Mouse (Mus musculus) lung, adult 18-20 months (tissue): ENCODE data around the gene Mbl2.
"Not testable (repeated sequence)": the region's sequence is repeated elsewhere in the genome, so short reads cannot be mapped to it uniquely, and the experiment has no call there.

ENCODE experiments used
- DNase-seq, 2 experiments: peaks; one replicate each; pipeline ENCODE4 v3.0.0; 2022; ENCODE audit warnings: mixed read lengths in 2 of 2

Mbl2 gene

GRCm38 (mm10) chr19:30232691-30233090 is at the start of gene Mbl2:
Gene Mbl2, plus strand, starts transcription at chr19:30232942.
- DNase-seq = no peak

- DNase-seq = no peak
These were observed 47.2 kb upstream of the Mbl2 start for GRCm38 (mm10) chr19:30185536-30185935.

- no peak for DNase-seq
These were observed 45.5 kb upstream of the Mbl2 start for GRCm38 (mm10) chr19:30187232-30187631.

DNA sequence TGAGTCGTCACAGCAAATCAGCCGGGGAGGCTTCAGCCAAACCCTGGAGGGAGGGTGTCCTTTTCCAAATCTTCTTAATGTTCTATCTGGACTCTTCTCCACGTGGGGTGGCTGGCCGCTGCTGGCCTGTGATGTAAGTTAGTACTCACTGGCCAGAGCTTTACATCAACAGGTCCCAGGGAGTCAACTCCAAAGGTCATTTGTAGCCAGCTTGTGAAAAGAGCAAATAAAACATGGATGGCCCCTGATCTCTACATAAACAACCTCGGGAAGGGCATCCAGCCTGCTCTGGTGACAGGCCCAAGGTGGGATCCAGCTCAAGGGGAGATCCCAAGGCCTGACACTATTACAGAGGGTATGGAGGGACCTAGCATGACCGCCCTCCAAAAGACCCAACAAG is 37.7 kb upstream of the Mbl2 start:
- DNase-seq = no peak

DNA sequence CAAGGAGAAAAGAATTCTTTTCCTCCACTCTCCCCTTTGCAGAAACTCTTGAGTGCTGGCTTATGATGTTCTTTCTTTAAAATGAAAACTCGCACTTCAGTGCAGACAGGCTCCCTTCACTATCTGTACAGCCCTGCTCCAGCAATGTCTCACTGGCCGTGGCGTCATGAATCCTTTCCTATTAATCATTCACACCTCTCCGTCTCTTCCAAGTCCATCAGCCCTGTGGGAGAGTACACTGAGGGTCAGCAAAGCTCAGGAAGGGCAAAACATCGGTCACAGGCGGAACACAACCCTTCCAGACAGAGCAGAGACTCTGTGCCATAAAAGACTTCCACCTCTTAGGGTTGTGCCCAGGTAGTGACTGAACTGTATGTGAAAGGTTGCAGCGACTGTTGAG is 30.6 kb upstream of the Mbl2 start:
- DNase-seq = no peak

GRCm38 (mm10) chr19:30205159-30205816 is 27.5 kb upstream of the Mbl2 start:
- DNase-seq = peak in 1 of 2 experiments; percentile 13

- no peak for DNase-seq
These were observed 26.9 kb upstream of the Mbl2 start for GRCm38 (mm10) chr19:30205874-30206273.

DNA sequence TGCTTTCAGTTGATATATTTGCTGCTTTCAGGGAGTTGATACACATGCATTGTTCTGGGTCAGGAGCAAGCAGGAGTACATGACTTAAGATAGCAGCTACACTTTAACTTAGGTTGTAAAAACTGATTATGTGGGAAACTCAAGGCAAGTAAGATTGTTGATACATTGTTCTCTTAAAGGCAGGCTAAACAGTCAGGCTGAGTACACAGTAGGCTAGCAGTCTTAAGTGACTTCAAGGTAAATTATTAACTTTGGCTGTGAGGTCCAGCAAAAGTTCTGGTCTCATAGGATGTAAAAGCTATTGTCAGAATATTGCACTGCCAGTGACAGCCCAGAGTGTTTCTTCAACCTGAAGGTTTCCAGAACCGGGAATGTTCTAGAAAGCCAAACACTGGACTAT is 25.8 kb upstream of the Mbl2 start:
- no peak for DNase-seq

- not testable (repeated sequence) for DNase-seq
These were observed 23.7 kb upstream of the Mbl2 start for GRCm38 (mm10) chr19:30209006-30209405.

DNA sequence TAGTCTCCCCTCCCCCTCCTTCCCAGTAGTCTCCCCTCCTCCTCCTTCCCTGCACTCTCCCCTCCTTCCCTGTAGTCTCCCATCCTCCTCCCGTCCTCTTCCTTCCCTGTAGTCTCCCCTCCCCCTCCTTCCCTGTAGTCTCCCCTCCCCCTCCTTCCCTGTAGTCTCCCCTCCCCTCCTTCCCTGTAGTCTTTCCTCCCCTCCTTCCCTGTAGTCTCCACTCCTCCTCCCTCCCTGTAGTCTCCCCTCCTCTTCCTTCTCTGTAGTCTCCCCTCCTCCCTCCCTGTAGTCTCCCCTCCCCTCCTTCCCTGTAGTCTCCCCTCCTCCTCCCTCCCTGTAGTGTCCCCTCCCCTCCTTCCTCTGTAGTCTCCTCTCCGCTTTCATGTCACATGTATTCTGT is 18.7 kb upstream of the Mbl2 start:
- DNase-seq = no peak

DNA sequence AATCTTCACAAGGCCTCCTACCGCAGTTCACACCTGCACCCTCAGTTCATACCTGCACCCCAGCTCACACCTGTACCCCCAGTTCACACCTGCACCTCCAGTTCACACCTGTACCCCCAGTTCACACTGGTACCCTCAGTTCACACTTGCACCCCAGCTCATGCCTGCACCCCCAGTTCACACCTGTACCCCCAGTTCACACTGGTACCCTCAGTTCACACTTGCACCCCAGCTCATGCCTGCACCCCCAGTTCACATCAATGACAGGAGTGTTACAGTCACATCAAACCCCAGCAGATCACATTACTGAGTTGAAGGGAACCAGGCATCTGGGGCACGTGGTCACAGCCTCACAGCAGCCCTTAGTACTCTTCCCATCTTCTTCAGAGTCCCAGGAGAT is 17.0 kb upstream of the Mbl2 start:
- not testable (repeated sequence) for DNase-seq

- no peak for DNase-seq
These were observed 16.6 kb upstream of the Mbl2 start for GRCm38 (mm10) chr19:30216186-30216585.

- peak; percentile 21 to 42 for DNase-seq
These were observed 15.4 kb upstream of the Mbl2 start for GRCm38 (mm10) chr19:30217335-30217734.

DNA sequence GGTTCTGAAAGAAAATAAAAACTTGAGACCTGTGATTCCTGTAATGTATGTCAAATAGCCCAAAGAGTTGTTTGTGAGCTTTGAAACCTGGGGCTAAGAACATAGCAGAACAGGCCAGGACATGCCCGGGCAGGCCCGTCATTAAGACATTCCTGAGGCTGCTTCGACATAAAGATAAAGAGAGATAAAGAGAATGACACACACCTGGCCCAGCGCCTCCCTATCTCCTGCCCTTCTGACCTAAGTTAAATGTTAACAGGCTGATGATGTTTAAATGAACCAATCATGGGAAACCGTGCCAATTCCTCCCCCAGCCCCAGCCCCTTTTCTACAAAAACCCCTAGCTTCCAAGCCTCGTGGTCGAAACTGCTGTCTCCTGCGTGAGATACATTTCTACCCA is 10.1 kb upstream of the Mbl2 start:
- DNase-seq = not testable (repeated sequence)

GRCm38 (mm10) chr19:30229477-30229876 is 3.3 kb upstream of the Mbl2 start:
- no peak for DNase-seq

DNA sequence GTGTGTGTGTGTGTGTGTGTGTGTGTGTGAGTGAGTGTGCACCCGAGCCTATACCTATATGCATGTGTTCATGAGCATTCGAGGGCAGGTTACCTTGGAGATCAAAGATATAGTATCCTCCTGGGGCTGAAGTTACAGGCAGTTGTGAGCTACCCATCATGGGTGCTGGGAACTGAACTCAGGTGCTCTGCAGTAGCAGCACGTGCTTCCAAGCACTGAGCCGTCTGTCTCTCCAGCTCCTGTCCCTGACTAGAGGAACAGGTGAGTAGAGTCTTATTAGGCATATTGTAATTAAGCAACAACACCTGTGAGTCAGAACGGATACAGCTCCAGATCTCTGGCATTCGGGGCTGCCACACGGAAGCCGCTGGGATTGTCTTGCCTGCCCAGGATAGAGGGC is 1.7 kb downstream of the Mbl2 start:
- DNase-seq = no peak

DNA sequence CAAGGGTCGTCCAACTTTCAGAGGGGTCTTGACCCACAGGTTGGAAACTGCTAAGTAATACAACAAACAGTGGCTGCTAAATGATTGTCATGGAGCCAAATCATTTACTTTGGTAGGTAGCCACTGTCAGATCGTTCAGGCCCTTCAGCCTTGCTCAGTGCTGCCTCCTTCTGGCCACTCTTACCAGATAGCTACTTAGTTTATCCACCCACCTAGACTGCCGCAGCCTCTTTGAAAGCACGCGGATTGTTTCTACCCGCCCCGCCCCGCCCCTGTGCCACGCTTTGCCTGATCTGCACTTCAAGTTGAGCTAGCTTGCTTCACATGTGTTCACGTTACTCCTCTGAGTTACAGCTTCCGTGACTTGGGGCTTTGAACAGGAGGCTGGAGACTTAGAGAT is 14.6 kb downstream of the Mbl2 start:
- DNase-seq = peak; percentile 3 to 4

DNA sequence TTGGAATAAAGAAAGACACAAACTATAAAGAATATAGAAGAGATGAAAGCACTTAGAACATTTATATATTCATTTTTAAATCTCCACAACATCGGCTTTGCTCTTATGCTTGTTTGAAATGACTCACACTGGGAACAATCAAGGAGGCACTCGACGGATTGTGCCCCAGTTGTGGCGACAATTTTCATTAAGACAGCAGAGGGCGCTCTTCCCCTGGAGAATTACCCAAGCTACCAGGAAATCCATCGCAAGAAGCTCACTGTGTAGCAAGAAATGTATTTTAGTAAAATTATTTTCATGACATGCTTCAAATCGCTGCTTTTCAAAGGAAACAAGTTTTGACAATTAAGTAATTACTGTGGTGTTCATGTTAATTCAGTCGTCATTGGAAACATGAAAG is 16.1 kb downstream of the Mbl2 start:
- DNase-seq = peak; percentile 51 to 56

- DNase-seq = peak; percentile 43 to 66
These were observed 19.5 kb downstream of the Mbl2 start for GRCm38 (mm10) chr19:30252253-30252652.

- no peak for DNase-seq
These were observed 23.6 kb downstream of the Mbl2 start for GRCm38 (mm10) chr19:30256339-30256738.

- no peak for DNase-seq
These were observed 48.4 kb downstream of the Mbl2 start for GRCm38 (mm10) chr19:30281125-30281524.

- DNase-seq = no peak
These were observed 55.3 kb downstream of the Mbl2 start for GRCm38 (mm10) chr19:30287899-30288490.
